Mouse (Mus musculus) heart, adult 2 months (tissue): ENCODE results near the gene Ccdc157. TPM values are rescaled to one million over a fixed set of nuclear protein-coding genes. Genes with fewer than 3 reads are reported as not detected.

Source experiments
- DNase-seq, 2 experiments: peaks; one replicate each; pipeline ENCODE4 v3.0.0; 2021
- H3K27ac ChIP-seq: fragments of 200-600 bp; 2 replicates; pipeline ENCODE4 v1.8.1; 2022
- H3K27me3 ChIP-seq: fragments of 200-500 bp; 2 replicates; pipeline ENCODE4 v1.6.1; 2012; ENCODE audit warnings: mild to moderate bottlenecking, low read length, inconsistent platforms, mixed read lengths; ENCODE audit not compliant: control insufficient read depth, insufficient read depth
- H3K36me3 ChIP-seq: fragments of 200-500 bp; 2 replicates; pipeline ENCODE4 v1.6.1; 2012; ENCODE audit warnings: low read length, inconsistent platforms; ENCODE audit not compliant: control insufficient read depth, insufficient read depth
- H3K4me1 ChIP-seq: fragments of 200-500 bp; 2 replicates; pipeline ENCODE4 v1.6.1; 2011; ENCODE audit warnings: low read length; ENCODE audit not compliant: control insufficient read depth, insufficient read depth
- H3K4me3 ChIP-seq: fragments of 200-600 bp; 2 replicates; pipeline ENCODE4 v1.8.1; 2022
- H3K79me2 ChIP-seq: fragments of 200-500 bp; replicated peaks from 2 replicates; pipeline ENCODE4 v1.6.1; 2012; ENCODE audit warnings: mild to moderate bottlenecking, inconsistent platforms, low read length, moderate library complexity, mixed read lengths; ENCODE audit not compliant: control insufficient read depth, insufficient read depth
- H3K9ac ChIP-seq: fragments of 200-500 bp; 2 replicates; pipeline ENCODE4 v1.6.1; 2012; ENCODE audit warnings: low read depth, mild to moderate bottlenecking, control low read depth, inconsistent platforms, low read length, mixed read lengths
- CTCF ChIP-seq: fragments of 200-600 bp; IDR thresholded peaks from 2 replicates; pipeline ENCODE4 v1.8.1; 2022; ENCODE audit warnings: antibody characterized with exemption, mild to moderate bottlenecking, moderate library complexity
- EP300 ChIP-seq: fragments of 200-500 bp; IDR thresholded peaks from 2 replicates; pipeline ENCODE4 v1.6.1; 2011; ENCODE audit warnings: low read depth, low read length, control low read depth; ENCODE audit not compliant: insufficient read depth
- POLR2A ChIP-seq: fragments of 200-500 bp; IDR thresholded peaks from 2 replicates; pipeline ENCODE4 v1.6.1; 2011; ENCODE audit warnings: mild to moderate bottlenecking, low read depth, low read length, control low read depth; ENCODE audit not compliant: insufficient read depth
- WGBS: fragments of 180-500 bp; shearing (Covaris S2); methylation state at CpG from one replicate; pipeline ENCODE4 v1.1.7; 2018; 5-methylcytosine and 5-hydroxymethylcytosine counted together
- intact Hi-C: fragments of 180-260 bp; cut with DNase I; formaldehyde crosslinking; loops from one replicate; pipeline ENCODE4 v1.15.1; 2025
- polyA plus RNA-seq: library from polyadenylated mRNA; depleted of rRNA; stranded (reverse); fragments of >200 nt; gene quantifications from 2 replicates; pipeline ENCODE4 v1.2.3, GENCODE M21; 2012
- total RNA-seq, 2 experiments: library from RNA; stranded (reverse); gene quantifications; 2 replicates each; pipeline ENCODE4 v1.2.3; 2021

Gene Ccdc157
- total and polyA plus RNA-seq, 3 experiments, result 4.5 to 6.7 (median 4.6) TPM

GRCm38 (mm10) chr11:4196636-4197035 lies 36.5 kb upstream of the Ccdc157 start:
- intact Hi-C loops, result no loop called here
- DNase-seq, result peak in 1 of 2 experiments; percentile 17

GRCm38 (mm10) chr11:4195597-4196031 lies 35.5 kb upstream of the Ccdc157 start:
- peaks cover 31% of the 10 kb centered on the region for H3K4me1 ChIP-seq
- no peaks in the 10 kb centered on the region for H3K27me3 ChIP-seq
- no peak overlapping the region; the same call in 1 of the 2 replicates for H3K27ac ChIP-seq
- no peak overlapping the region for H3K4me3 ChIP-seq
- intact Hi-C loops, result no loop called here
- 71% methylated on average over 3 of the region's 3 CpGs for WGBS
- peaks cover 12% of the 10 kb centered on the region for H3K36me3 ChIP-seq
- DNase-seq, result peak; percentile 17 to 47
- no peak overlapping the region for H3K9ac ChIP-seq
- no peak for TF ChIP-seq CTCF
- H3K79me2 ChIP-seq, result peaks cover 2% of the 10 kb centered on the region; the same call in 1 of the 2 replicates

More at GRCm38 (mm10) chr11:4196636-4197035, 36.5 kb upstream of the Ccdc157 start:
- Histone ChIP-seq H3K4me1 (peaks cover 26% of the 10 kb centered on the region), H3K9ac (no peak overlapping the region), H3K36me3 (peaks cover 12% of the 10 kb centered on the region), H3K27me3 (no peaks in the 10 kb centered on the region), H3K4me3 (no peak overlapping the region), H3K79me2 (peaks cover 2% of the 10 kb centered on the region; the same call in 1 of the 2 replicates), H3K27ac (peak overlapping the region; percentile 36; the same call in 1 of the 2 replicates)
- WGBS, result 82% methylated on average over 8 of the region's 8 CpGs
- no peak for TF ChIP-seq EP300
- no peak for TF ChIP-seq CTCF

- TF ChIP-seq CTCF (no peak), EP300 (no peak), POLR2A (no peak)
- Histone ChIP-seq H3K27me3 (no peaks in the 10 kb centered on the region), H3K4me1 (peaks cover 44% of the 10 kb centered on the region), H3K9ac (no peak overlapping the region), H3K4me3 (no peak overlapping the region), H3K27ac (no peak overlapping the region), H3K79me2 (peaks cover 2% of the 10 kb centered on the region; the same call in 1 of the 2 replicates), H3K36me3 (peaks cover 15% of the 10 kb centered on the region)
- DNase-seq, result no peak
- intact Hi-C loops, result no loop called here
Observed at GRCm38 (mm10) chr11:4193420-4193819, 33.3 kb upstream of the Ccdc157 start.

GRCm38 (mm10) chr11:4192757-4193156 lies 32.7 kb upstream of the Ccdc157 start:
- DNase-seq, result peak in 1 of 2 experiments; percentile 16
- no peak for TF ChIP-seq POLR2A
- TF ChIP-seq EP300, result no peak
- TF ChIP-seq CTCF, result no peak
- Histone ChIP-seq H3K9ac (no peak overlapping the region), H3K27me3 (no peaks in the 10 kb centered on the region), H3K79me2 (peaks cover 2% of the 10 kb centered on the region; the same call in 1 of the 2 replicates), H3K4me3 (no peak overlapping the region), H3K36me3 (peaks cover 18% of the 10 kb centered on the region), H3K4me1 (peaks cover 45% of the 10 kb centered on the region), H3K27ac (no peak overlapping the region; the same call in 1 of the 2 replicates)
- intact Hi-C loops, result no loop called here
- WGBS, result 77% methylated on average over 3 of the region's 3 CpGs

GRCm38 (mm10) chr11:4190677-4191076 lies 30.6 kb upstream of the Ccdc157 start:
- Histone ChIP-seq H3K27ac (peak overlapping the region; percentile 65), H3K9ac (no peak overlapping the region), H3K27me3 (no peaks in the 10 kb centered on the region), H3K4me1 (peaks cover 38% of the 10 kb centered on the region), H3K36me3 (peaks cover 18% of the 10 kb centered on the region), H3K79me2 (peaks cover 6% of the 10 kb centered on the region; the same call in 1 of the 2 replicates), H3K4me3 (no peak overlapping the region)
- TF ChIP-seq CTCF (no peak), POLR2A (no peak), EP300 (0 out of 2 replicates have a peak, but pooled peaks have one; percentile 31)
- WGBS, result 43% methylated on average over 3 of the region's 3 CpGs
- intact Hi-C loops, result no loop called here
- peak; percentile 33 to 47 for DNase-seq

- H3K27ac ChIP-seq, result peak overlapping the region; percentile 34; the same call in 1 of the 2 replicates
- H3K27me3 ChIP-seq, result no peaks in the 10 kb centered on the region
- WGBS, result 69% methylated on average over 6 of the region's 6 CpGs
- H3K79me2 ChIP-seq, result peaks cover 6% of the 10 kb centered on the region; the same call in 1 of the 2 replicates
- DNase-seq, result no peak
- peaks cover 14% of the 10 kb centered on the region for H3K36me3 ChIP-seq
- H3K4me3 ChIP-seq, result no peak overlapping the region
- H3K9ac ChIP-seq, result no peak overlapping the region; the same call in 1 of the 2 replicates
- intact Hi-C loops, result no loop called here
- H3K4me1 ChIP-seq, result peaks cover 30% of the 10 kb centered on the region
- TF ChIP-seq EP300 (no peak), POLR2A (no peak), CTCF (no peak)
Observed at GRCm38 (mm10) chr11:4189182-4189581, 29.1 kb upstream of the Ccdc157 start.
